Mouse (Mus musculus): ENCODE results near the gene Kdm8. TPM values are rescaled to one million over a fixed set of nuclear protein-coding genes. Genes with fewer than 3 reads are reported as not detected.

Gene Kdm8
- total and polyA plus RNA-seq, 2 experiments from 2014 or later, result 3.8 to 4.0 TPM

DNA sequence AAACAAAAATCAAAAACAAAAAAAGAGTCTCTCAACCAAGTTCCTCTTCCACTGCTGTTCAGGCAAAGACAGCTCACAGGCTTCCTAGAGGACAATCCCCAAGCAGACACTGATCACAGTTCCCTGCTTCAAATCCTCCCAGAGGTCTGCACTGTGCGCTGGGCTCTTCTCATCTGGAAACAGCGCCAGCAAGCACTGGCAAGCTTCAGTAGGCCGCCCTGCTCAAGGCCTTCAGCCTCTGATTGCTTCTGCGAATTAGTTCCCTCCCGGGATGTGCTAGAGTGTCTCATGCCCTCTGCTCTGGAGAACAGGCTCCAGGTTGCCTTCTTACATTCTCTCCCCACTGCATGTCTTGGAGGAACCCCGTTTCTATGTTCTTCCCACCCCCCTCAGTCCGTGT, 40.3 kb downstream of the Kdm8 start:
- TF ChIP-seq CTCF (IDR thresholded peaks at IDR 0.05; ENCODE audit: low read depth), result no peak
- no peak for TF ChIP-seq EP300 (IDR thresholded peaks at IDR 0.05; ENCODE audit: low read depth)
- Histone ChIP-seq H3K4me2 (ENCODE audit: low read depth, low read length) (no peak overlapping the region), H3K4me1 (ENCODE audit: control insufficient read depth, insufficient read depth) (peaks cover 6% of the 10 kb centered on the region; the same call in 1 of the 2 replicates), H3K36me3 (replicated peaks; ENCODE audit: control insufficient read depth, insufficient read depth, low read length) (peaks cover 51% of the 10 kb centered on the region), H3K9ac (replicated peaks; ENCODE audit: low read depth, low read length) (no peak overlapping the region), H3K9me3 (replicated peaks; ENCODE audit: control insufficient read depth, low read length) (no peaks in the 10 kb centered on the region), H3K4me3 (ENCODE audit: low read depth, low read length) (no peak overlapping the region), H3K27ac (ENCODE audit: low read depth) (no peak overlapping the region), H3K27me3 (ENCODE audit: control insufficient read depth, insufficient read depth, low read length) (no peaks in the 10 kb centered on the region)
- DNase-seq (ENCODE audit: low spot score) (no peak), ATAC-seq (ENCODE audit: insufficient read depth, low read depth) (no peak)
- WGBS, result 87% methylated on average over 7 of the region's 7 CpGs

DNA sequence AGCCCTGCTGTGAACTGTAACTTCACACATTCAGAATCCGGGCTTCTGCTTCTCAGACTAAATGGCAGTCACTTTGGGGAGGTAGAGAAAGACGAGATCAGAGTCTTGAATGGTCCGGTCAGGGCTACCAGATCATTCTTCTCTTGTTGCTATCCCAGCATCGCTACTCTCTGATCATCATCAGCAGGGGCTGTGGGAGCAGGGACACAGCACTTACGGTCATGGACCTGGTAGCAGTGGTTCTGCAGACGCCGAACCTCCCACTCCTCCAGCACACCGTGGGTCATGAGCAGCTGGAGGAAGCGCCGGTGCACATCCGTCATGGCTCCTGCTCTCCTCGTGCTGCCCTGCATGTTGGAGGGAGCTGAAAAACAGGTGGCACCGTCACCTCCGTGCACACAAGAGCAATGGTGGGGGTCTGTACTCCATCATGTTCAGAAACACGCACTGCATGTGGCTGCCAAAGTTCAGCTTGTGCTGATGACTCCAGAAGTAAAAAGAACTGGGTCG, 41.7 kb downstream of the Kdm8 start:
- Histone ChIP-seq H3K9ac (replicated peaks; ENCODE audit: low read depth, low read length) (no peak overlapping the region), H3K36me3 (replicated peaks; ENCODE audit: control insufficient read depth, insufficient read depth, low read length) (peaks cover 46% of the 10 kb centered on the region), H3K4me2 (ENCODE audit: low read depth, low read length) (no peak overlapping the region), H3K4me1 (ENCODE audit: control insufficient read depth, insufficient read depth) (peaks cover 12% of the 10 kb centered on the region; the same call in 1 of the 2 replicates), H3K27ac (ENCODE audit: low read depth) (no peak overlapping the region), H3K4me3 (ENCODE audit: low read depth, low read length) (no peak overlapping the region), H3K9me3 (replicated peaks; ENCODE audit: control insufficient read depth, low read length) (no peaks in the 10 kb centered on the region), H3K27me3 (ENCODE audit: control insufficient read depth, insufficient read depth, low read length) (no peaks in the 10 kb centered on the region)
- TF ChIP-seq EP300 (IDR thresholded peaks at IDR 0.05; ENCODE audit: low read depth), result no peak
- no peak for TF ChIP-seq CTCF (IDR thresholded peaks at IDR 0.05; ENCODE audit: low read depth)
- DNase-seq (ENCODE audit: low spot score) (no peak), ATAC-seq (ENCODE audit: insufficient read depth, low read depth) (no peak)
- 89% methylated on average over 16 of the region's 16 CpGs for WGBS

DNA sequence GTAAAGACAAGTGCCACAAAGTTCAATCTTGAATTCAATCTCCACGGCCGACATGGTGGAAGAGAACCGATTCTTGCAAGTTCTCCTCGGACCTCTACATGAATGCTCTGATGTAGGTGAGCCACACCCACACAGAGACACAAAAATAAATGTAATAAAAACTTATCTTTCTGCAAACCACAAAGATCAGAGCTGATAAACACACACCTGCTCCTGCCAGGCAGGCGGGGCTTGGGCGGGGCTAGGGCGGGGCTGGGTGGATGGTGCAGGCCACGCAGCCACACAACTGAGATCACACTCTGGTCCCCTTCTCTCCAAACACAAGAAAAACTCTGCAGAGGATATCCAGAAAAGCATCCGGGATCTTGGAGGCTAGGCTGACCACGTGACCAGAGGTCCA, 42.6 kb downstream of the Kdm8 start:
- Histone ChIP-seq H3K9ac (replicated peaks; ENCODE audit: low read depth, low read length) (no peak overlapping the region), H3K27ac (ENCODE audit: low read depth) (no peak overlapping the region), H3K4me1 (ENCODE audit: control insufficient read depth, insufficient read depth) (peaks cover 16% of the 10 kb centered on the region), H3K4me2 (ENCODE audit: low read depth, low read length) (no peak overlapping the region), H3K27me3 (ENCODE audit: control insufficient read depth, insufficient read depth, low read length) (no peaks in the 10 kb centered on the region), H3K9me3 (replicated peaks; ENCODE audit: control insufficient read depth, low read length) (no peaks in the 10 kb centered on the region), H3K36me3 (replicated peaks; ENCODE audit: control insufficient read depth, insufficient read depth, low read length) (peaks cover 40% of the 10 kb centered on the region), H3K4me3 (ENCODE audit: low read depth, low read length) (no peak overlapping the region)
- TF ChIP-seq CTCF (IDR thresholded peaks at IDR 0.05; ENCODE audit: low read depth) (no peak), EP300 (IDR thresholded peaks at IDR 0.05; ENCODE audit: low read depth) (no peak)
- ATAC-seq (ENCODE audit: insufficient read depth, low read depth) (no peak), DNase-seq (ENCODE audit: low spot score) (no peak)
- WGBS, result 89% methylated on average over 10 of the region's 10 CpGs

DNA sequence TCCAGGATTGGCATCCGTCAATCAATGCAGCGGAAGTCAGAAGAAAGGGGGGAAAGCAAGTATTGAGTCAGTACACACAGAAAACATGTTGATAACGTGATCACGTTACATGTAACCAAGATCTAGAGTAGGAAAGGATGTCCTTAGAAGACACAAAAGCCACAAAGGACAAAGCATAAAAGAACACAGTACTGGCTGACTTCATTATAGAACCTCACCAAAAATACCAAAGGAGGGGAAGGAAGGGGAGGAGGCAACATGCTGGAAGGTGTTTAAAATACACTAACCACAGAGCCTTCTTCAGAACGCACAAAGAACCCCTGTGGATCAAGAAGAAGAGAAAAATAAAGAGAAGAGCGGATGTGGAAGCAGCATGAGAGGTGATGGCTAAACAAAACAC, 44.2 kb downstream of the Kdm8 start:
- H3K27me3 ChIP-seq (ENCODE audit: control insufficient read depth, insufficient read depth, low read length), result no peaks in the 10 kb centered on the region
- TF ChIP-seq EP300 (IDR thresholded peaks at IDR 0.05; ENCODE audit: low read depth) (no peak), CTCF (IDR thresholded peaks at IDR 0.05; ENCODE audit: low read depth) (no peak)
- H3K4me1 ChIP-seq (ENCODE audit: control insufficient read depth, insufficient read depth), result peaks cover 19% of the 10 kb centered on the region
- ATAC-seq (ENCODE audit: insufficient read depth, low read depth), result no peak
- no peak overlapping the region; the same call in 1 of the 2 replicates for H3K27ac ChIP-seq (ENCODE audit: low read depth)
- DNase-seq (ENCODE audit: low spot score), result no peak
- no peaks in the 10 kb centered on the region for H3K9me3 ChIP-seq (replicated peaks; ENCODE audit: control insufficient read depth, low read length)
- peaks cover 25% of the 10 kb centered on the region for H3K36me3 ChIP-seq (replicated peaks; ENCODE audit: control insufficient read depth, insufficient read depth, low read length)
- H3K4me2 ChIP-seq (ENCODE audit: low read depth, low read length), result no peak overlapping the region
- no peak overlapping the region for H3K9ac ChIP-seq (replicated peaks; ENCODE audit: low read depth, low read length)
- no peak overlapping the region for H3K4me3 ChIP-seq (ENCODE audit: low read depth, low read length)
- 78% methylated on average over 6 of the region's 6 CpGs for WGBS

DNA sequence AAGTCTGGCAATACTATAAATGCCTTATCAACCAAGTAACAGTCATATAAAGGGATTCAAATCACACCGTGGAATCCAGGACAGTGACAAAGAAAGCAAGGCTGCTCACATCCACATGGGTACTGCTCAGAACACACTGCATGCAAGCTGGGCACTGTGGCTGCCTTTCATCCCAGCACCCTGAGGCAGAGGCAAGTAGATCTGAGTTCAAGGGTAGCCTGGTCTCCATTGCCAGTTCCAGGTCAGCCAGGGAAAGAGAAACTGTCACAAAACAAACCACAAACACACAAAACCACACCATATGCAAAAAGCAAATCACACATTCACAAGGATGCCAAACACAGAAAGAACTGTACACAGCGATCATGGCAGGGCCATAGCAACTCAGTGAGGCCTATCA, 45.2 kb downstream of the Kdm8 start:
- Histone ChIP-seq H3K9ac (replicated peaks; ENCODE audit: low read depth, low read length) (no peak overlapping the region), H3K9me3 (replicated peaks; ENCODE audit: control insufficient read depth, low read length) (no peaks in the 10 kb centered on the region), H3K4me1 (ENCODE audit: control insufficient read depth, insufficient read depth) (peaks cover 19% of the 10 kb centered on the region), H3K4me2 (ENCODE audit: low read depth, low read length) (no peak overlapping the region), H3K36me3 (replicated peaks; ENCODE audit: control insufficient read depth, insufficient read depth, low read length) (peaks cover 17% of the 10 kb centered on the region), H3K27ac (ENCODE audit: low read depth) (no peak overlapping the region), H3K27me3 (ENCODE audit: control insufficient read depth, insufficient read depth, low read length) (no peaks in the 10 kb centered on the region), H3K4me3 (ENCODE audit: low read depth, low read length) (no peak overlapping the region)
- ATAC-seq (ENCODE audit: insufficient read depth, low read depth) (no peak), DNase-seq (ENCODE audit: low spot score) (no peak)
- 81% methylated on average over 2 of the region's 2 CpGs for WGBS
- TF ChIP-seq EP300 (IDR thresholded peaks at IDR 0.05; ENCODE audit: low read depth) (no peak), CTCF (IDR thresholded peaks at IDR 0.05; ENCODE audit: low read depth) (no peak)
